Mouse (Mus musculus) olfactory bulb, adult 2 months (tissue): Measurements from ENCODE around the gene C8b.

Source experiments
- CTCF ChIP-seq: fragments of 200-500 bp; IDR thresholded peaks from 2 replicates; pipeline ENCODE4 v1.5.1; 2012; ENCODE audit warnings: low read depth, mild to moderate bottlenecking, low read length, moderate library complexity; ENCODE audit not compliant: insufficient read depth
- POLR2A ChIP-seq: fragments of 200-500 bp; IDR thresholded peaks from 2 replicates; pipeline ENCODE4 v1.6.1; 2012; ENCODE audit warnings: mild to moderate bottlenecking, low read depth, low read length, moderate library complexity; ENCODE audit not compliant: insufficient read depth

GRCm38 (mm10) chr4:104782346-104782745 is 16.2 kb downstream of the C8b start:
- TF ChIP-seq CTCF (no peak), POLR2A (no peak)
